Mouse (Mus musculus): ENCODE measurements around the gene Akap2.

Gene Akap2

DNA sequence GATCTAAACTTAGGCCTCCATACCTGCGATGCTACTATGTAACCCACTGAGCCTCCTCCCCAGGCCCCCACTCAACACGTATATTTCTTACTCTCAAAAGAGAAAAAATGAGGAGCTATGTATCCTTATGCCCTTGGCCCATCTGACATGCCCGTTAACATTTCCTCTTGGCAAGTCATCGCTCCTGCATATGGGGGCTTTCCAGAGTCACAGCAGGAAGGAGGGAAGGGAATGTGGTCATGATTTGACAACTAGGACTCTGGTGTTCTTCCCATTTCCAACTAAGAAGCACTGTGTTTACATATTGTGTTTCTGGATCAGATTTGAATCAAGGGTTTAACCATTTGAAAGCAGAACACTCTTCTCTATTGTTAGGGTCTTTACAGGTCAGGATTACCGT lies 15.9 kb upstream of the Akap2 start:
- DNase-seq (ENCODE audit: low read depth, low spot score), result no peak

DNA sequence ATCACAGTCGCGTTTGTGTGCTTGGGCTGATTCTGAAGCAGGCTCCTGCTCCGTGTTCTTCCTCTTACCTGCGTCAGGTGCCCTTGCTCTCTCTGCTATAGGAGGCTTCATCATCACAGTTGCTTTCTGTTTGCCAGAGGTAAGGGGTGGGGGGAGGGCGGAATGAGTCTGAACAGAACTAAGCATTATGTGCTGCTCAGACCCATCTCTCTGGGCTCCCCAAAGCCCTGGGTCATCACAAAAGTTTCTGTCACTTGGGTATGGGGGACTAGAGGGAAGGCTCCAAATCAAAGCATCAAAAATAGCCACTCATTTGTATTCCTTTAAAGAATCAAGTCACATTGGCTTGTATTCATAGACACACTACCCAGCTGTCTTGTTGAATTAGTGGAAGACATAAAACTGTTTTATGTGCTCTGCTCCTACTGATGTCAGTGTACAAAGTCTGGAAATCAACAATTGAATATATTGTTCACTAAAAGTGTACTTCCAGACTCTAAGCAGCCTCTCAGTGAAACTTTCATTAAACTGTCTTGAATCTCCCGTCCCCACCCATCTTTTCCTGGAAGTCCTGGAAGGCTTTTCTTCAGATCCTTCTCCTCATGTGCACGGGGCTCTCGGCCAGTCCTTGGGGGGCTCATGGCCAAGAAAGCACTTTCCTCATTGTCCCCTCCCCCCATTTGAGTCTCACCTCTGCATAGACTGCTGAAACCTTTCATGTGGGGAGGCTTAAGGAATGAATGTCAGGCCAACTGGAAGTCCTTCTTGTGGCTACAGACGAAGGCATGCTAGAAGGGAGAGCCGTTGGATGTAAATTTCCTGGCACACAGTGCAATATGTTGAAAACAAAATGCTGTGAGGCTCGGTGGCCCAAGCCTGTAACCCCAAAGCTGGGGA lies 13.6 kb upstream of the Akap2 start:
- no peak for DNase-seq (ENCODE audit: low read depth, low spot score)

DNA sequence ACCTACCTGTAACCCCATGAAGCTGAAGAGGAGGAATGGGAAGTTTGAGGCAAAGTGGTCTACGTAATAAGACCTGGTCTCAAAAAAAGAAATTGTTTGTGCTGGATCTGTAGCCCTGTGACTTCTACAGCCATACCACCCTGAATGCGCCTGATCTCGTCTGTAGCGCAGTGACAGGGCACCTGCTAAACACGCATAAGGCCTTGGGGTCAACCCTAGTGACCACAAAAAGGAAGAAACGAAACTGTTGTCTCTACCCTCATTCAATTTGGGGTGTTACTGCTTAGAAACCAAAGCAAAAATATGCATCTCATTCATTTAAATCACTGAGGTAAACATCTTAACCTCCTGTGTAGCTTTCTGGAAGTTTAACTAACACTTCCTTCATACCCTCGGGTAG lies 12.9 kb upstream of the Akap2 start:
- DNase-seq (ENCODE audit: low read depth, low spot score), result no peak

DNA sequence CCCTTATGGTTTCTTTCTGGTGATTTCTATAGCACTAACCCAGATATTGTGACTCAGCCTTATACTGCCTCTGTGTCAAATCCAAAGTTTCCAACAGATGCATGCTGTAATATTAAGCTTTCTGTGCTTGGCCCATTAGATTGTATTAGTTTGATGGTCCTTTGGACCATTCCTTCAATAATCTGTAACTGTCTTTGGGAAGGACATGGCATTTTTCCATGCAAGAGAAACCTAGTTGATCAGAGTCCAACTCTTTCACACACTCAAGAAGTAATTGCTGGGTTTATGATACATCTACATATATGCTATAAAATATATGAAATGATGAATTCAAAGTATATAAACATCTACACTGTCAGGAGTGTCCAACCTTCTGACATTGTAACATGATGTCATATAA lies 1.6 kb upstream of the Akap2 start:
- DNase-seq (ENCODE audit: low read depth, low spot score), result no peak

DNA sequence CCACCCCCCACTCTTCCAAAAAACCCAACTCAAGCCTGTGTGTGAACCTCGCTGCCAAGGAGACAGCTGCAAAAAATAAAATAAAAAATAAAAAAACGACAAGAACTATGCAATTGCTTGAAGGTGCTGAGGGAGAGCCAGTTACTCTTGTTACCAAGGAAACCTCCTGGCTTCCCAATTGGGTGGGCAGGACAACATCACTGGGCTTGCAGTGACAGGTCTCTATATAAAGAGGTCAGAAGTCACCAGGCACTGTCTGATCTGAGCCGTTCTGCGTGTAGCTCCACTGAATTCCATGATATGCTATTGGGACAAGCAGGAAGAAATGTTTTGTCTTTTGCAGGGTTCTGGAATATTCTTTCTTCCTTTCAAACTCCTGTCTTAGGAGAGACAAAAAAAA lies 722 bp upstream of the Akap2 start:
- no peak for DNase-seq (ENCODE audit: low read depth, low spot score)

DNA sequence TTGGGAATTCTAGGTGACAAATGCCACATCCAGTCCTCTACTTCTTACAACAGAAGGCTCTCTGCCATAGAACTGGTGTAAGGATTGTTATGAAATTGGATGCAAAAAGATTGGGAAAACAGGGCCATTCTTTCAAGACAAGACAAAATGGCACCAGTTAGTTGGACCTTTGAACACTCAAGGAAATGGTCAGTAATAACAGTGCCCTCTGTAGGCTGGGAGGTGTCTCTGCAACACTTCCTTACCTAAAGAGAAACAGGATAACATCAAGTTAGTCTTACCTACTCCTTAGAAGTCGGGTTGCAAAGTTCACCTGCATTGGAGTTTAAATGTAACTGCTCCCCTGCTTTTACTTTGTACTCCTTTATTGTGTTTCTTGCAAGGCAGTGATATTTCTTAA lies 1.9 kb downstream of the Akap2 start:
- DNase-seq (ENCODE audit: low read depth, low spot score), result no peak

DNA sequence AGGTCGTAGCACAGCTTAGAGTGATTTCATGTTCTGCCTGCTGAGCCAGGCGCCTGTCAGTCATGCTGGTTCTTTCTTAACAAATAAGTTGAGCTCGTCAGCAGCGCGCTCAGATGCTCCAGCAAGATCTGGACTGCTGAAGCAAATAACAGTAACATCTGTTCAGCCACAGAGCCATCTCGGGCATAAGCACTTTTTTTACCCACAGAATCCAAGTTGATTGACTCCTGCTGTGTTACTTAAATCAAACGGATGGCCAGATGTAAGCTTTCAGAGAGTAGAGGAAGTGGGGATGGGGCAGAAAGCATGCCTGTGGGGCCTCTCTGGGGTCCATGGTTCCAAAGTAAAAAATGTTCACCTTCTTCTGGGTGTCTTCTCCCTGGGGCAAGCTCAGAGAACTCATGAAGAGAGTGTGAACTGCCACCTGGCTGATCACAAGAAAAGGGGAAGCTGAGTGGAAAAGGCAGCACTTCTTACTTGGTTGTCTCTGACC lies 3.5 kb downstream of the Akap2 start:
- DNase-seq (ENCODE audit: low read depth, low spot score), result no peak

DNA sequence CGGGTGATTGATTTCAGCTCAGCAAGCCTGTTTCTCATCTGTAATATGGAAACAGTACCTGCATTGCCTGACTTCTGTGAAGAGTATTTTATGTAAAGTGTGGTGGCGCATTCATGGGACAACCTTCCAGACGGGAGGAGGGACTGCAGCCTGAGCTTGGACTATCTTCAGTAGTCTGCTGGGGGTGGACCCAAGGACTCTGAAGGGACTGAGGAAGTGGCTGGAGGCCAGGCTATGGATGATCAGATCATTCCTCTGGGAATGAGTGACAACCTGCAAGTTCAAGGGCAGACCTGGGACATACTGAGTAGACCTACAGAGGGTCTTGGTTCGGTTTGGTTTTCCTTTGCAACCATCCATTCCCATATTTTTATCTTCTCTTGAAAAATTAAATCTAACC lies 4.8 kb downstream of the Akap2 start:
- no peak for DNase-seq (ENCODE audit: low read depth, low spot score)

DNA sequence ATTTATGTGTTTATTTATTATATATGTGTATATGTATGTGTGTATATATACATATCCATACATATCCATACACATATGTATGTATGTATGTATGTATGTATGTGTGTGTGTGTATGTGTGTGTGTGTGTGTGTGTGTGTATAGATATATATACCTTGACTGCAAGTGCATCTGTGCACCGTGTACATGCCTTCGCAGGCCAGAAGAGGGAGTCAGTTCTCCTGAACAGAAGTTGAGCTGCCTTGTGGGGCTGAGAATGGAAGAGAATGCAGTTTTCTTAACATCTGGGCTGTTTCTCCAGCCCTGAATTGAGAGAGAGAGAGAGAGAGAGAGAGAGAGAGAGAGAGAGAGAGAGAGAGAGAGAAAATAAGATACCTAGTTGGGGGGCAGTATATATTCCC lies 6.2 kb downstream of the Akap2 start:
- no peak for DNase-seq (ENCODE audit: low read depth, low spot score)

DNA sequence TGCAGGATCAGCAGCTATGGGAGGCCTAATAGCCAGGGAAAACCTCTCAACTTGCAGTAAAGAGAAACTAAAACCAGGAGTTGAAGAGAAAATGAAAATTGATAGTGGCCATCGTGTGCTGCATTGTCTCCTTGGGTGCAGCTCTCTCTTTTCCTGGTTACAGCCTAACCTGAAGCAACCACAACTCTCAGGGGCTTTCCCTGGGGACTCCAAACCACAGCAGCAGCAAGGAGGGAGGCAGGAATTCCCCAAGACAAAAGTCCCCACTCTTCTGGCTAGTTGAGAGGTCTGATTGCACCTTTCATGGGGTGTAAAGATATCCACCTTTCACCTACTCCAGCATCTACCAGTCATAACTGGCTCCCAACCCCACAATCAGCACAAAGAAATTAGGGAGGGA lies 8.1 kb downstream of the Akap2 start:
- no peak for DNase-seq (ENCODE audit: low read depth, low spot score)

DNA sequence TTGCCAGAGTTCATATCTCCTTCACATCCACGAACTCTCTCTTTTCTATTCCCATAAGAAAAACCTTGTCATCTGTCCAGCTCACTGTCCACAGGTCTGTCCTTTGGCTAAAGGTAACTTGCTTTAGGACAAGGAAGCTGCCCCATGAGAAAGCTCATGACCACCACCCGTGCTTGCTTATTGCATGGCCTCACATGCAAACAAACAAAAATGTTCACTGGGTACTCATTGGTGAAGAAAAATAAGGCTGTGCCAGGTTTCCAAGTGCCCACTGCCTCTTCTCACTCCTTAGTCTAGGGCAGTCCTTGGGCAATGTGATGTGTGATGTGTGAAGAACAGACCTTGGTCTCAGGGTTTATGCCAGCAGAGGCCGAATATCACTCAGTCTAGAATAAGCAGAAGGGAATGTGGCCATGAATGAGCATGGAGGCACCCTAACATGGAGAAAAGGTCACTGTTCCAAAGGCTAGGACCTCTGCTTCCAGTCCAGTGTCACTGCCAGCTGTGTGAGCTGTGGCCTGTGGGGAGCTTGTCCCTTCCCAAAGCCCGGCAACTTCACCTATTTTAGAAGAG lies 11.2 kb downstream of the Akap2 start:
- no peak for DNase-seq (ENCODE audit: low read depth, low spot score)

DNA sequence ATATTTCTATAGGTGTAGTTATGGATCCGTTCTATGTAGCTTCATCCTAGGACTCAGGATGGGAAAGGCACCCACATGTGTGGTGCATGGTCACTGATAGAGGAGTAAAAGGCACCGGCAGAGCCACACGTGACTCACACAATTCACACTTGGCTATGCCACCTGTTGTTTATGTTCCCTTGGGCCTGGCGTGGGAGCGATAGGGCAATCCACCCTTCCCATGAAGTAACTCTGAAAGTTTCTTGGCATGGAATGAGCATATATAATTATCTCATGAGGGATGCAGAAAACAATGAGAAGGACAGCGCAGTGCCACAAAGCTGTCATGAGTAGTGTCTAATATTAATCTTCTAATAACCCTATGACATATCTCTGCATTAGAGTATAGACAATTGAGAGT lies 12.6 kb downstream of the Akap2 start:
- DNase-seq (ENCODE audit: low read depth, low spot score), result no peak

DNA sequence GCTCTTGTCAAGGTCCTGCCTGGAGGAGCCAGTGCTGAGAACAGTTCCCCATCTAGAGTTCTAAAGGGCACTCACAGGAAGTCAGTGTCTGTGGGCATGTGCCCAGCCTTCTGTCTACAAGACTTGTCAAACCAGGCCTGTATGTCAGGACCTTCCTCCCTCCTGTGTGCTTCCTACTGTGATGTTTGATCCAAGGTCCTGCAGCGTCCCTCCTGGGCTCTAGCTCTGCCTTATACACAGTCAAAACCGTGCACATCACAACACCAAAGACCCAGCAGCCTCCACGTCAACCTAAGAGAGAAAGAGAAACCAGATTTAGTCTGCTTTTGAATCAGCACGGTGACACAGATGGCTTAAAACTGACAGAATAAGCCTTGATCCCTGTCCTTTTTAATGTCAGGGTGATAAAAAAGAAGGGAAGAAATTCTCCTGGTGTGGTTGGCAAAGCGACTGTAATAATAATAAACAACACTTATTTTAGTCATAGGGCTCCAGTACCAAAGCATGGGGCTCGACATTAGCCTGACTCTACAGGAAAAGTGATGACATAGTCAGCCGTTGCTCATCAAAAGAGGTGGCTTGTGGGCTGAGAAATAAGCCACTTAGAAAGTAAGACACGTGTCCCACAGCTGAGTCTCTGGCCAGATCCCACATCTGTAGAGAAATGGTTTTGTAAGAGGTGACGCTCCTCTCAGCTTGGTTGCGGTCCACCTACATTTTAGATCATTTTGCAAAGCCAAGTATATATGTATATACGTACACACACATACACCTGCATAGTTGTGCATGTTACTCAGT lies 13.5 kb downstream of the Akap2 start:
- DNase-seq (ENCODE audit: low read depth, low spot score), result no peak

DNA sequence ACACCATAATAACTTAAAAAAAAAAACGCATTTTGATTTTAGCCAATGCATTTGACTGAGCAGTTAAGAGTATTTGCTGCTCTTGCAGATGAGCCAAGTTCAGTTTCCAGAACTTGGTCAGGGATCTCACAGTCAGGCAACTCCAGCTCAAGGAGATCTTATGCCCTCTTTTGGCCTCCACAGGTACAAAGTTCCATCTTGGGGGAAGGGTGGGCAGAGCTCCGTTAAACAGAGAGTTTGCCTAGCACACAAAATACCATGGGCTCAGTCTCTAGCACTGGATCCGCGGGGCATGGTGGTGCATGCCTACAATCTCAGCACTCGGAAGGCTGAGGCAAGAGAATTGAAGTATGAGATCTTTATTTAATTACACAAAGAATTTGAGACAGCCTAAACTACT lies 14.9 kb downstream of the Akap2 start:
- DNase-seq (ENCODE audit: low read depth, low spot score), result no peak

DNA sequence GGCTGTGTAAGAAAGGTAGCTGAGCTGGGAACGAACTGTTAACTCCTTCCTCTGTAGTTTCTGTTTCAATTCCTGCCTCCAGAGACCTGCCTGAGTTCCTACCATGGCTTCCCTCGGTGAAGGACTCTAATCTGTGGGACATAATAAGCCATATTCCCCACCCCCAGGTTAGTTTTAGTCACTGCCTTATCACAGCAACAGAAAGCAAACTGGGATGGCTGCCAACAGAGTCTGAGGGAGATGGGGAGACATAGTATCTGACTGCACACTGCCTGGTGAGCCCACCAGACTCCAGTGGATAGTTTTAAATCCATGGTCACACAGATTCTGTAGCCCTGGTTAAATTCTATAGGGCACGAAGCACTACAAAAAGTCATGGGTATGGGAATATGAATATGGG lies 16.0 kb downstream of the Akap2 start:
- DNase-seq (ENCODE audit: low read depth, low spot score), result no peak

DNA sequence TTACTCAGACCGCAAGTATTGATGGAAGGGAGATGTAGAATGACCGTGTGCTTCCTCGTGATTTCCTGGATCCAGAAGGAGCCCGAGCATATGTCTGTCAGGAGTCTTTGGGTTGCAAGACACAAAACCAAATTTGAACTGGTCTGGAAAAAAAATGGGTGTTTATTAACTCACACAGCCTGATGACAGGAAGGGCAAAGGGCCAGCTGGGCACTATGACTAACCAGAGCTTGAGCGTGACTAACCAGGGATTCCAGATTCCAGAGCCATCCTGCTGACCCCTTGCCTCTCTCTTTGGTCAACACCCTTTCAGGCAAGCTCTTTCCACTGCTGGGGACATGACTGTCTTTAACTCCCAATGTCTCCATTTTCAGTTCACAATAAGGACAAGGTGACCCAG lies 18.0 kb downstream of the Akap2 start:
- no peak for DNase-seq (ENCODE audit: low read depth, low spot score)

DNA sequence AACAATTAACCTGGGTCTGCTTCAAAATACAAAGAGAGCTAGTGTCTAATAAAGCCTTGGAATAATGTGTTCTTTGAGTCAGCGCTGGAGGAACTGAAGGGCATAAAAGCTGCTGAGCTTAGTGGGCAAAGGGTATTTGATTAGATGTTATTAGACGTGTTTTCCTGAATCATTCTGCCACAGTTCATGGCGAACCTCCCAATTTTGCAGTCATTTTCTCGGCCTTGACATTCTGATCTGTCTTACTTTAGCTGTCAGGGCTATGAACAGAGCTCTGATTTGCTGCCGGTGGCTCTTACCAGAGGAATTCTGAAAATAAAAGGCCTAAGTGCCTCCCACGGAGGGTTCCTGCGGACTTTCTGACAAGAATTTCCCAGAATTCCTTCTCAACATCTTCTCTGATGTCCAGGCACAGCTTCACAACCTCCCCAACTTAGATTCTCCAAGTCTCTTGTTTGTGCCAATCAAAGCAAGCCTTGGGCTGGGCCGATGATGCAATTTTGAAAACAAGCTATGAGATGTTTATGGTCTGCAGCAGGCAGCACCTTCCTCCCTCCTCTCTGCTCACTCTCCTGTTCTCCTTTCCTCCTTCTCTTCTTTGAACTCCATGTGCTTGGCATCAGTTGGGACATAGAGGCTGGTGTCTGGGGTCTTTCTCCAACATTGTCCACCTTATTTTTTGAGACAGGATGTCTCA lies 21.5 kb downstream of the Akap2 start:
- no peak for DNase-seq (ENCODE audit: low read depth, low spot score)

DNA sequence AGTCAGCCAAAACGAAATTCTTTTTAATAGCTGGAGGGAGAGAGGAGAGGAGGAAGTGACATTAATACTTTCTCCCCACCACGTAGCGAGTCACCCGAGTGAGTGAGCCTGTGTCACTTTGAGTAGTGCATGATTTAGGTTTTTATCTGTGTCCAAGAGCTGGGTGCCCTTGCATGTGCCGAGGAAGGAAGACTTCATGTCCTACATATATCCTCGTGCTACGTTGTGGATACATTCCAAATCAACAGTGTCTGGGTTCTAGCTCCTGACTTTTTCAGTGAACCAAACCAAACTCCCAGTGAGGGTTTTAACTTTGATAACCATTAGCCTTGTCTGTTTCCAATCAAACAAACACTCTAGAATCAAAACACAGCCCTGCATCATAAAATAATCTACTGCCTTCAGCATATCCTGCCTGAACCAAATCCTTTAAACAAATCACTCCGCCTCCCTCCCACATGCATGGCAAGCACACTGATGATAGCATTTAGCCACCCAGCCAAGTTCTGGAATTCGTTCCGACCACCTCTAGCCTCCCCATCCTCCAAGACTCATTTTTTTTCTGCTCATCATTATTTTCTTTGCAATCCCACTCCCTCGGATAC lies 26.0 kb downstream of the Akap2 start:
- DNase-seq (ENCODE audit: low read depth, low spot score), result no peak

DNA sequence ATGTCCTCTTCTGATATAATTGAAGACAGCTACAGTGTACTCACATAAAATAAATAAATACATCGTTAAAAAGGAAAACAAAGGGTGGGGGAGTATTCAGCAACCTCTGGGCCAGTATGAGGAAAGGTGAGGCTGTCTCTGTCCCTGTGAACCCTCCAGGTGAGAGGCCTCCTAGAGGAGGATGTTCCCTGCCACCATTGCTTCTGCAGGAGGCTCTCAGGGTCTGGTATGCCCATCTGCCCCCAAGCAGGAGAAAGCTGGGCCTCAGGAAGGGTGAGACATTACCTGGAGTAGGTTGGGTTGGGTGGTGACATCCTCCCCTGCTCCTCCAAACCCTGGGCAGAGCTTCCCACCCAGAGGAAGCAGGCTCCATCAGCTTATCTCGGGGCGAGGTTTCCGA lies 33.2 kb downstream of the Akap2 start:
- no peak for DNase-seq (ENCODE audit: low read depth, low spot score)

DNA sequence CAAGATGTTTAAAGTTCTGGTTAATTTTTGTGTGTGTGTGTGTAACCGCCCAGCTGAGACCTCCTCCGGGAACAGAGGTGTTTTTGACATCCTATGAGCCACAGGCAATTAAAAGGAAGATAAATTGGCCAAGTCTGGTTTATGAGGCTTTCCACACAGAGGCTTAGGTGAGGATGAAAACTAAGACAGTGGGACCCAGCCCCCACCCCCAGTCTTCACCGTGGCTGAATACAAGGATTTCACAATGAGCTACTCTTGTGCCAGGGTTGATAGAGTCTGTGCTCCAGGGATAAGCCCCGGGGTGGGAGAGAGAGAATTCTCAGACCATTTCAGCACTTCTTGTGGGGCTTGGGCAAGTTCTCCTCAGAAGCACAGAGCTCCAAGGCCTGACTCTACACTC lies 33.6 kb downstream of the Akap2 start:
- DNase-seq (ENCODE audit: low read depth, low spot score), result no peak

DNA sequence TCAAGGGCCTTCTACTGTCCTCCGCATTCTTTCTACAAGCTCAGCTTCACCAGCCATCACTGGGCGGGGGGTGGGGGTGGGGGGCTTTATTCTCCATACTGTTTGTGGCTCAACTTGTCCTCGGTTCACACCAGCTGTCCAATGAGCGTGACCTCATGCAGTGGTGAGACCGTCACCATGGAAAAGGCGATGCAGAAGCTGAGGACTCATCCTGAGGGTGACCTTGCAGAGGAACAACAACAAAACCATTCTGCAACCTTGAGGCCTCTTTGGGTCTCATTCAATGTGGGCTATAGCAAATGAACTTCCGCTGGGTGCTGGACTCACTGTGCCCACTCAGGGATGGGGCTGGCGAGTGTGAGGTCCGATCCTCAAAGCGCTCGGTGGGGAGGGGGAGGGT lies 34.1 kb downstream of the Akap2 start:
- DNase-seq (ENCODE audit: low read depth, low spot score), result no peak

DNA sequence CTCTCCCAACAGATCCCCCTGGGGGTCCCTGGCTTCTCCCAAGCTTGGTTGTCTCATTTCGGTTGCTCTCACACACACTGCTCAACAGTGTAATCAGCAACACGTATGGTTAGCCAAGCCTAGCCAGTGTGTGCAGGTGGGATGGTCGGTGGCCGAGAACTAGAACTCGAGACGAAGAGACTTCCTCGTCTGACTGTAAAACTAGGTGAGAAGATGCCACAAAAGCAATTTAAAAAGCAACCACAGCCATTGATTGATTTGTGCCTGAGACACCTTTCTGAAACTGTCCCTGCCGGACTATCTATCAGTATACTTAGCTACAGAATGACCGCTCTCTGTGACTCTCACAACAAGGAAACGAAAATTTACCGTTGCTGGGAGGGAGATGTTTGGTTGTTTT lies 37.6 kb downstream of the Akap2 start:
- DNase-seq (ENCODE audit: low read depth, low spot score), result no peak

Data from skeletal muscle tissue, adult 2 months (tissue).